ENCODE assay signal across 12 mouse cellular contexts in the genomic region with DNA sequence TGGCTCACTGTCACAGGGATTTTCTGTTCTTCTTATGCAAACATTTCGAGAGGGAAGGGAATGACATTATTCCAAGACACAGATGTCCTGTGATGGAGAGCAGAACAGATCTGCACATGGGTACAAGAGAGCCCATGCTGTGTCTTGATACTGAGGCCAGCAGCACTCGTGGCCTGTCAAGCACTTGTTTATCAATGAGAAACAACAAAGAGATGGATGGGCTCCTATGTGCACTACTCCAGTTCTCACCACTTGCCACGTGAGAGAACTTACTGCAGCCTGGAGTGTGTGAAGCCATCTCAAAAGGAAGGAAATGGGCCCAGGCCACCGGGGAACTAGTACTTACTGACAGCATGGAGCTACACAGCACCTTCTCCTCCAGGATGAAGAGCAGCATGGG. TPM values are rescaled to one million over a fixed set of nuclear protein-coding genes. Genes with fewer than 3 reads are reported as not detected.
DNase-seq lines count a peak whose midpoint lies in the region; ATAC-seq lines count a peak whose summit lies in the region.
"Had no signal": no experiment of that assay in that cellular context is flagged by ENCODE, and none has a peak within 500 bp of the region (broad histone marks: within the 10 kb centered on the region; RNA-seq: fewer than 3 reads in every experiment).

No protein-coding gene starts in this region.

- H3K27me3 ChIP-seq in heart, embryonic 13.5 days (replicated peaks): no peaks in the 10 kb centered on the region
- no peaks in the 10 kb centered on the region for H3K27me3 ChIP-seq in megakaryocyte, embryonic 14.5 days (replicated peaks)
- no peaks in the 10 kb centered on the region for H3K27me3 ChIP-seq in heart, embryonic 15.5 days
- H3K27me3 ChIP-seq in stomach, embryonic 16.5 days (ENCODE audit: control insufficient read depth, insufficient read depth, low read length): no peaks in the 10 kb centered on the region
- H3K27me3 ChIP-seq: embryonic facial prominence, embryonic 12.5 days had no signal

- H3K27ac ChIP-seq in heart, embryonic 13.5 days (replicated peaks): peak overlapping the region; percentile 85
- H3K27ac ChIP-seq in heart, embryonic 15.5 days: peak overlapping the region; percentile 73
- peak overlapping the region; percentile 3 for H3K27ac ChIP-seq in stomach, embryonic 16.5 days (ENCODE audit: low read length)
- H3K27ac ChIP-seq: embryonic facial prominence, embryonic 12.5 days had no signal

- no peak overlapping the region for H3K4me3 ChIP-seq in heart, embryonic 13.5 days
- H3K4me3 ChIP-seq in megakaryocyte, embryonic 14.5 days (replicated peaks): peak overlapping the region; percentile 73
- H3K4me3 ChIP-seq in heart, embryonic 15.5 days: no peak overlapping the region
- H3K4me3 ChIP-seq in stomach, embryonic 16.5 days (replicated peaks; ENCODE audit: low read length): no peak overlapping the region
- H3K4me3 ChIP-seq: embryonic facial prominence, embryonic 12.5 days had no signal

- peaks cover 69% of the 10 kb centered on the region for H3K4me1 ChIP-seq in heart, embryonic 13.5 days
- peaks cover 90% of the 10 kb centered on the region for H3K4me1 ChIP-seq in megakaryocyte, embryonic 14.5 days
- H3K4me1 ChIP-seq in heart, embryonic 15.5 days (replicated peaks): peaks cover 52% of the 10 kb centered on the region
- peaks cover 38% of the 10 kb centered on the region for H3K4me1 ChIP-seq in stomach, embryonic 16.5 days (ENCODE audit: control insufficient read depth, insufficient read depth, low read length)

- H3K9ac ChIP-seq in heart, embryonic 13.5 days: peak overlapping the region; percentile 30; the same call in 1 of the 2 replicates
- no peak overlapping the region for H3K9ac ChIP-seq in heart, embryonic 15.5 days
- no peak overlapping the region for H3K9ac ChIP-seq in stomach, embryonic 16.5 days (ENCODE audit: low read length)
- H3K9ac ChIP-seq: embryonic facial prominence, embryonic 12.5 days had no signal

- DNase-seq in heart, adult 9 months (ENCODE audit: low spot score in 2 of 2): no peak
- DNase-seq in layer of hippocampus, adult 9-11 months: no peak
- no peak for DNase-seq in right cerebral cortex, postnatal 14 days
- DNase-seq: gastrocnemius, postnatal 25 days; thymus, adult 18-20 months had no signal

- H3K9me3 ChIP-seq in heart, embryonic 13.5 days: no peaks in the 10 kb centered on the region
- H3K9me3 ChIP-seq in megakaryocyte, embryonic 14.5 days: no peaks in the 10 kb centered on the region
- no peaks in the 10 kb centered on the region for H3K9me3 ChIP-seq in heart, embryonic 15.5 days (replicated peaks)
- H3K9me3 ChIP-seq in stomach, embryonic 16.5 days (replicated peaks; ENCODE audit: control insufficient read depth, low read length): no peaks in the 10 kb centered on the region
- H3K9me3 ChIP-seq: embryonic facial prominence, embryonic 12.5 days had no signal

- WGBS in heart, embryonic 13.5 days: 15% methylated on average over 4 of the region's 4 CpGs
- 22% methylated on average over 4 of the region's 4 CpGs for WGBS in heart, embryonic 15.5 days
- 26% methylated on average over 4 of the region's 4 CpGs for WGBS in stomach, embryonic 16.5 days

- no peak for ATAC-seq in heart, embryonic 13.5 days (ENCODE audit: extremely low read depth, insufficient number of reproducible peaks, low FRiP score, low TSS enrichment)
- ATAC-seq in megakaryocyte, adult 5-6 weeks (ENCODE audit: poor library complexity, severe bottlenecking): no peak
- ATAC-seq in heart, embryonic 15.5 days (replicated peaks; ENCODE audit: insufficient number of reproducible peaks, insufficient read depth, low FRiP score, low read depth): no peak
- ATAC-seq in stomach, embryonic 16.5 days (ENCODE audit: insufficient read depth, low FRiP score): no peak; the same call in 1 of the 2 replicates

- 0 out of 2 replicates have a peak overlapping the region, but pooled peaks have one; percentile 5 for H3K4me2 ChIP-seq in heart, embryonic 13.5 days
- H3K4me2 ChIP-seq in heart, embryonic 15.5 days: no peak overlapping the region; the same call in 1 of the 2 replicates
- H3K4me2 ChIP-seq in stomach, embryonic 16.5 days (ENCODE audit: low read depth, low read length): no peak overlapping the region
- H3K4me2 ChIP-seq: embryonic facial prominence, embryonic 12.5 days; midbrain, embryonic 11.5 days had no signal

- H3K36me3 ChIP-seq in heart, embryonic 13.5 days: no peaks in the 10 kb centered on the region
- H3K36me3 ChIP-seq in megakaryocyte, embryonic 14.5 days (replicated peaks; ENCODE audit: low read length): peaks cover 63% of the 10 kb centered on the region
- H3K36me3 ChIP-seq in heart, embryonic 15.5 days: no peaks in the 10 kb centered on the region
- no peaks in the 10 kb centered on the region for H3K36me3 ChIP-seq in stomach, embryonic 16.5 days (ENCODE audit: control insufficient read depth, insufficient read depth, low read length)
- H3K36me3 ChIP-seq: embryonic facial prominence, embryonic 12.5 days had no signal

RNA-seq across cellular contexts. Expression of gene Fam53b, which starts 27.2 kb away (rescaled TPM):
- polyA plus RNA-seq in heart, embryonic 13.5 days (2015; fragmentation: Nextera tagmentation; extraction: Ambion mirVana): 12.5 and 15.7 TPM in 2 replicates
- polyA plus RNA-seq in megakaryocyte, embryonic 14.5 days (2012; ENCODE audit: insufficient read depth, low replicate concordance): 22.1 and 77.4 TPM in 2 replicates
- total RNA-seq in megakaryocyte, adult 5-6 weeks (2015): 21.7 and 26.3 TPM in 2 replicates
- 11.3 and 18.9 TPM in 2 replicates for total RNA-seq in megakaryocyte, adult 5-6 weeks (2017)
- polyA plus RNA-seq in heart, embryonic 15.5 days (2015; fragmentation: Nextera tagmentation; extraction: Ambion mirVana): 14.9 and 19.0 TPM in 2 replicates
- polyA plus RNA-seq in stomach, embryonic 16.5 days (2015; fragmentation: Nextera tagmentation; extraction: Ambion mirVana): 15.1 and 17.4 TPM in 2 replicates

Comparison
In these comparisons a context has a peak if more than half of its experiments do, and no peak if none do; other contexts are left out.
1. H3K27ac ChIP-seq: peak in every context shown above with its lines; median percentile 85 in heart, embryonic 13.5 days; 73 in heart, embryonic 15.5 days; 3 in stomach, embryonic 16.5 days.